Mouse (Mus musculus) heart, postnatal 0 days (tissue): ENCODE measurements around the gene Rab28. TPM values are rescaled to one million over a fixed set of nuclear protein-coding genes. Genes with fewer than 3 reads are reported as not detected.
A peak's percentile ranks its signal among the peaks of the same experiment; 100 is the strongest.

Source experiments
- ATAC-seq: fragments of 200-750 bp; cut with Nextera tagmentation; 2 replicates; pipeline ENCODE4 v1.8.0; 2017; ENCODE audit warnings: low read depth, moderate number of reproducible peaks, moderate library complexity; ENCODE audit not compliant: insufficient read depth
- DNase-seq: peaks from one replicate; pipeline ENCODE4 v3.0.0-alpha.2; 2016; ENCODE audit warnings: low spot score
- H3K27ac ChIP-seq: fragments of 300-500 bp; sonication (generic); 2 replicates; pipeline ENCODE4 v1.5.1; 2014; ENCODE audit warnings: low read depth, mild to moderate bottlenecking
- H3K27me3 ChIP-seq: fragments of 300-500 bp; sonication (generic); 2 replicates; pipeline ENCODE4 v1.6.1; 2014; ENCODE audit warnings: low read length, mixed read lengths; ENCODE audit not compliant: control insufficient read depth, insufficient read depth
- H3K36me3 ChIP-seq: fragments of 300-500 bp; sonication (generic); replicated peaks from 2 replicates; pipeline ENCODE4 v1.6.1; 2014; ENCODE audit warnings: low read length, mixed read lengths; ENCODE audit not compliant: control insufficient read depth, insufficient read depth
- H3K4me1 ChIP-seq: fragments of 300-500 bp; sonication (generic); 2 replicates; pipeline ENCODE4 v1.6.1; 2014; ENCODE audit warnings: antibody characterized with exemption; ENCODE audit not compliant: control insufficient read depth, insufficient read depth
- H3K4me2 ChIP-seq: fragments of 300-500 bp; sonication (generic); 2 replicates; pipeline ENCODE4 v1.6.1; 2014; ENCODE audit warnings: low read depth, mild to moderate bottlenecking, low read length, moderate library complexity
- H3K4me3 ChIP-seq: fragments of 300-500 bp; sonication (generic); 2 replicates; pipeline ENCODE4 v1.5.1; 2014; ENCODE audit warnings: low read depth, low read length
- H3K9ac ChIP-seq: fragments of 300-500 bp; sonication (generic); replicated peaks from 2 replicates; pipeline ENCODE4 v1.6.1; 2014; ENCODE audit warnings: low read depth, low read length, mixed read lengths
- H3K9me3 ChIP-seq: fragments of 300-500 bp; sonication (generic); replicated peaks from 2 replicates; pipeline ENCODE4 v1.6.1; 2016; ENCODE audit warnings: low read length; ENCODE audit not compliant: control insufficient read depth
- CTCF ChIP-seq: IDR thresholded peaks from 2 replicates; pipeline ENCODE4 v1.5.1; 2016; ENCODE audit warnings: antibody characterized with exemption, control low read depth, low read depth
- EP300 ChIP-seq: IDR thresholded peaks from 2 replicates; pipeline ENCODE4 v1.6.1; 2016; ENCODE audit warnings: antibody characterized with exemption, low read depth
- WGBS: fragments of 180-500 bp; shearing (Covaris S2); extraction: QIAGEN DNeasy Blood & Tissue Kit; methylation state at CpG from one replicate; pipeline ENCODE4 v1.1.7; 2014; 5-methylcytosine and 5-hydroxymethylcytosine counted together
- polyA plus RNA-seq: library from polyadenylated mRNA; unstranded; fragments of >200 nt; fragmentation: Nextera tagmentation; extraction: Ambion mirVana; gene quantifications from 2 replicates; pipeline ENCODE4 v1.2.1, GENCODE M21; 2015
- total RNA-seq: library from RNA; depleted of rRNA; stranded (reverse); fragments of >200 nt; gene quantifications from 2 replicates; pipeline ENCODE4 v1.2.3, GENCODE M21; 2014; ENCODE audit warnings: low replicate concordance; rRNA removed

Gene Rab28
- 31.4 and 45.5 TPM in 2 replicates for total RNA-seq
- polyA plus RNA-seq = 54.9 and 57.1 TPM in 2 replicates

GRCm38 (mm10) chr5:41708051-41708630 lies at the start of gene Rab28:
Gene Rab28 (minus strand): TSS chr5:41708157.
- peak within 1 kb of the TSS; percentile 92 for H3K27ac ChIP-seq
- peak within 1 kb of the TSS; percentile 96 for H3K4me3 ChIP-seq
- no peaks in the 10 kb centered on the region for H3K9me3 ChIP-seq
- H3K9ac ChIP-seq = peak within 1 kb of the TSS; percentile 80
- H3K27me3 ChIP-seq = no peaks in the 10 kb centered on the region
- ATAC-seq (peak; percentile 98), DNase-seq (peak; percentile 95)
- H3K4me2 ChIP-seq = peak within 1 kb of the TSS; percentile 99
- TF ChIP-seq CTCF = no peak
- TF ChIP-seq EP300 = no peak
- under 1% methylated on average over 34 of the region's 34 CpGs for WGBS
- no peaks in the 10 kb centered on the region for H3K36me3 ChIP-seq
- 0 out of 2 replicates have a peak, but pooled peaks cover 7% of the 10 kb centered on the region for H3K4me1 ChIP-seq

GRCm38 (mm10) chr5:41757338-41757737 lies 49.4 kb upstream of the Rab28 start:
- no peak overlapping the region for H3K27ac ChIP-seq
- peaks cover 97% of the 10 kb centered on the region for H3K27me3 ChIP-seq
- TF ChIP-seq EP300 = no peak
- TF ChIP-seq CTCF = no peak
- no peaks in the 10 kb centered on the region for H3K4me1 ChIP-seq
- H3K4me2 ChIP-seq = no peak overlapping the region
- DNase-seq (no peak), ATAC-seq (no peak)
- H3K36me3 ChIP-seq = no peaks in the 10 kb centered on the region
- H3K4me3 ChIP-seq = no peak overlapping the region
- WGBS = 7% methylated on average over 5 of the region's 5 CpGs
- no peaks in the 10 kb centered on the region for H3K9me3 ChIP-seq
- H3K9ac ChIP-seq = no peak overlapping the region

- ATAC-seq (no peak), DNase-seq (no peak)
- TF ChIP-seq CTCF (no peak), EP300 (no peak)
- Histone ChIP-seq H3K27ac (no peak overlapping the region), H3K9ac (no peak overlapping the region), H3K4me1 (no peaks in the 10 kb centered on the region), H3K4me3 (no peak overlapping the region), H3K4me2 (no peak overlapping the region), H3K36me3 (no peaks in the 10 kb centered on the region), H3K9me3 (no peaks in the 10 kb centered on the region), H3K27me3 (peaks cover 97% of the 10 kb centered on the region)
- 13% methylated on average over 4 of the region's 4 CpGs for WGBS
Measured at GRCm38 (mm10) chr5:41756396-41756795, 48.4 kb upstream of the Rab28 start.

GRCm38 (mm10) chr5:41755373-41755960 lies 47.5 kb upstream of the Rab28 start:
- no peak overlapping the region for H3K4me2 ChIP-seq
- no peaks in the 10 kb centered on the region for H3K36me3 ChIP-seq
- WGBS = 2% methylated on average over 23 of the region's 23 CpGs
- H3K9me3 ChIP-seq = no peaks in the 10 kb centered on the region
- ATAC-seq (no peak), DNase-seq (no peak)
- H3K27ac ChIP-seq = no peak overlapping the region
- peaks cover 98% of the 10 kb centered on the region for H3K27me3 ChIP-seq
- no peak overlapping the region for H3K9ac ChIP-seq
- no peaks in the 10 kb centered on the region for H3K4me1 ChIP-seq
- no peak overlapping the region for H3K4me3 ChIP-seq
- TF ChIP-seq CTCF (no peak), EP300 (no peak)

GRCm38 (mm10) chr5:41754836-41755235 lies 46.9 kb upstream of the Rab28 start:
- H3K9me3 ChIP-seq = no peaks in the 10 kb centered on the region
- H3K27ac ChIP-seq = no peak overlapping the region
- no peak for DNase-seq
- no peak for ATAC-seq
- WGBS = under 1% methylated on average over 16 of the region's 16 CpGs
- no peaks in the 10 kb centered on the region for H3K36me3 ChIP-seq
- H3K4me1 ChIP-seq = no peaks in the 10 kb centered on the region
- no peak for TF ChIP-seq CTCF
- no peak for TF ChIP-seq EP300
- peak overlapping the region; percentile 37 for H3K4me2 ChIP-seq
- H3K27me3 ChIP-seq = peaks cover 98% of the 10 kb centered on the region
- H3K9ac ChIP-seq = no peak overlapping the region
- H3K4me3 ChIP-seq = peak overlapping the region; percentile 24

- Histone ChIP-seq H3K4me3 (peak overlapping the region; percentile 24), H3K36me3 (no peaks in the 10 kb centered on the region), H3K4me1 (no peaks in the 10 kb centered on the region), H3K27me3 (peaks cover 99% of the 10 kb centered on the region), H3K9me3 (no peaks in the 10 kb centered on the region), H3K4me2 (peak overlapping the region; percentile 37), H3K9ac (no peak overlapping the region), H3K27ac (no peak overlapping the region)
- TF ChIP-seq EP300 (no peak), CTCF (no peak)
- ATAC-seq = no peak
- 5% methylated on average over 17 of the region's 17 CpGs for WGBS
- DNase-seq = no peak
Measured at GRCm38 (mm10) chr5:41754226-41754775, 46.3 kb upstream of the Rab28 start.
